Mouse (Mus musculus) limb, embryonic 10.5 days (tissue): ENCODE data around the gene Vps18. TPM values are rescaled to one million over a fixed set of nuclear protein-coding genes. Genes with fewer than 3 reads are reported as not detected.

Experiments used
- DNase-seq: peaks from one replicate; pipeline ENCODE4 v3.0.0-alpha.2; 2017; ENCODE audit warnings: low spot score
- H3K27ac ChIP-seq: fragments of 300-500 bp; sonication (generic); 2 replicates; pipeline ENCODE4 v1.5.1; 2016; ENCODE audit warnings: mild to moderate bottlenecking
- H3K27me3 ChIP-seq: fragments of 300-500 bp; sonication (generic); 2 replicates; pipeline ENCODE4 v1.6.1; 2016; ENCODE audit warnings: low read depth, mild to moderate bottlenecking; ENCODE audit not compliant: poor library complexity, severe bottlenecking
- H3K36me3 ChIP-seq: fragments of 300-500 bp; sonication (generic); 2 replicates; pipeline ENCODE4 v1.6.1; 2016; ENCODE audit warnings: mild to moderate bottlenecking, moderate library complexity
- H3K4me1 ChIP-seq: fragments of 300-500 bp; sonication (generic); 2 replicates; pipeline ENCODE4 v1.6.1; 2016
- H3K4me3 ChIP-seq: fragments of 300-500 bp; sonication (generic); 2 replicates; pipeline ENCODE4 v1.5.1; 2016; ENCODE audit warnings: mild to moderate bottlenecking, moderate library complexity
- H3K9me3 ChIP-seq: fragments of 300-500 bp; sonication (generic); replicated peaks from 2 replicates; pipeline ENCODE4 v1.6.1; 2016; ENCODE audit warnings: mild to moderate bottlenecking
- WGBS: fragments of 180-500 bp; shearing (Covaris S2); methylation state at CpG from one replicate; pipeline ENCODE4 v1.1.7; 2016; 5-methylcytosine and 5-hydroxymethylcytosine counted together
- polyA plus RNA-seq: library from polyadenylated mRNA; unstranded; fragments of >200 nt; fragmentation: Nextera tagmentation; extraction: Ambion mirVana; gene quantifications from 2 replicates; pipeline ENCODE4 v1.2.1, GENCODE M21; 2016

Gene Vps18
- polyA plus RNA-seq, 1 experiment from 2014 or later = 26.9 TPM

GRCm38 (mm10) chr2:119313780-119314479 lies 25.4 kb downstream of the Vps18 start:
- H3K4me1 ChIP-seq = peaks cover 57% of the 10 kb centered on the region
- H3K36me3 ChIP-seq = no peaks in the 10 kb centered on the region
- peaks cover 6% of the 10 kb centered on the region; the same call in 1 of the 2 replicates for H3K27me3 ChIP-seq
- WGBS = 17% methylated on average over 10 of the region's 10 CpGs
- no peak for DNase-seq
- H3K9me3 ChIP-seq = no peaks in the 10 kb centered on the region
- H3K4me3 ChIP-seq = peak overlapping the region; percentile 21; the same call in 1 of the 2 replicates
- peak overlapping the region; percentile 75 for H3K27ac ChIP-seq

GRCm38 (mm10) chr2:119314742-119315310 lies 26.3 kb downstream of the Vps18 start:
- H3K4me3 ChIP-seq = no peak overlapping the region
- H3K27me3 ChIP-seq = peaks cover 11% of the 10 kb centered on the region
- peak overlapping the region; percentile 75 for H3K27ac ChIP-seq
- no peak for DNase-seq
- peaks cover 57% of the 10 kb centered on the region for H3K4me1 ChIP-seq
- no peaks in the 10 kb centered on the region for H3K9me3 ChIP-seq
- WGBS = 77% methylated on average over 12 of the region's 12 CpGs
- no peaks in the 10 kb centered on the region for H3K36me3 ChIP-seq

DNA sequence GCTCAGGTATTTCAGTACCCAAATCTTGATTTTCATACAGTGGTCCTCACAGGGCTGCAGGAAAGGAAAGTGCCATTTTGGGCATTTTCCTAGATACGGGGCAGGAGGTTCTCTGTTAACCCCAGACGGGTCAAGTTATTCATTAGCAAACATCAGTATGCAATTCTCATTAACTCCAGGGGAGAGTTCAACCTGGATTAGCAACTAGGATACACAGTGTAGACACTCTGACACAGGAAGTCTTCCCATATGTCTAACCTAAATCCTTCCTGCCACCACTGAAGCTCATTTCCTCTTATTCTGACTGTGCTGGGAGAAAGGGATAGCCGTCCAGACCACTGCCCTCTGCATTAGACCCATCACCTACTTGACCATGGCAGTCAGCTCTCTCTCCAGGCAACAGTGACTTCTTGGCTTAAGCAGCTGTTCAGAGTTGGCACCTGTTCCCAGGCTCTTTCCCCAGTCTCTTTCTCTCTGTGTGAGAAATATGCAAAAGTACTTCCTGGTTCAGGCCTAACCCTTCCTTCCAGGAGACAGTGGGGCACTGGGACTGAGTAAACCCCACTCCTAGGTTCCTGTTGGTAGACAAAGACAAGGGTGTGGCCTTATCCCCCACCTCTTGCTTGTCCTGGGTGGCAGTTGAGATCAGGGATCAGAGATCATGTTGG lies 29.6 kb downstream of the Vps18 start:
- Histone ChIP-seq H3K27me3 (peaks cover 45% of the 10 kb centered on the region), H3K4me1 (peaks cover 47% of the 10 kb centered on the region), H3K9me3 (no peaks in the 10 kb centered on the region), H3K27ac (no peak overlapping the region), H3K4me3 (no peak overlapping the region), H3K36me3 (no peaks in the 10 kb centered on the region)
- DNase-seq = no peak
- WGBS = 77% methylated on average over 3 of the region's 3 CpGs

- Histone ChIP-seq H3K9me3 (no peaks in the 10 kb centered on the region), H3K27me3 (peaks cover 69% of the 10 kb centered on the region), H3K4me3 (no peak overlapping the region), H3K27ac (no peak overlapping the region), H3K4me1 (peaks cover 48% of the 10 kb centered on the region), H3K36me3 (no peaks in the 10 kb centered on the region)
- 73% methylated on average over 8 of the region's 8 CpGs for WGBS
- no peak for DNase-seq
Observed at GRCm38 (mm10) chr2:119320571-119320970, 32.0 kb downstream of the Vps18 start.

DNA sequence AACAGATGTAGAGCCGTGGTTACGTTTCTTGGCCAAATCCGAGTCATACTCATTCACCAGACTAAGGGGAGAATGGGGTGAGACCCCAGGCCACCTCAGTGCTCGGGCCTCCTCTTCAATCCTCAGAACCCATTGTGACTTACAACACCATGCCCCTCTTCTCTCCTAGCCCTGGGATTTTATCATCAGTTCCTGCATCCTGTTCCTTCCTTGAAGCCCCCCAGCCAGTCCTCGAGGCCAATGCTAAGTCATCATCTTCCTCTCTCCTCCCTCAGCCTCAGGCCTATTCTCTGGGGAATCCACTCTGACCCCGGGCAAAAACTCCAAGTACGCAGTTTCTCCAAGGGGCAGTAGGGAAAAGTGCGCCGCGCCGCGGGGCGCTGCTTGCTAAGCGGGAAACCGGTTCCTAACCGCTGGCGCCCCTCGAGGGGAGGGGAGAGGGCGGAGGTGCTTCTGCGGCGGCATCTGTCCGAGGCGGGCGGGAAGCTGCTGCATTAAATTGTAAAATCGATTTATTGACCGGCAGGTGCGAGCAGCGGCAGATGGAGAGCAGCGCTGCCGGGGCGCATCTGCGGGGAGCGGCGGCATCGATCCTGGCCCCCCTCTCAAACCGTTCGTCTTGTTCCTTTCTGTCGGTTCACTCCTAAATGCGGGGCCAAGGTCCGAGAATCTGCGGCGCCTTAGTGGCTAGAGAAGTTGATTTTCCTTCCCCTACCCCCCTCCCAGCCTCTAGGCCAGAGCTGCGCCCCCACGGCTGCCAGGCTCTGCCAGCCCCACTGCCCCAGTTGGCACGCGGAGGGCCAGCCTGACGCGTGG lies 33.4 kb downstream of the Vps18 start:
- WGBS = 3% methylated on average over 48 of the region's 48 CpGs
- peak; percentile 60 for DNase-seq
- H3K4me3 ChIP-seq = peak overlapping the region; percentile 50
- H3K36me3 ChIP-seq = no peaks in the 10 kb centered on the region
- peak overlapping the region; percentile 81 for H3K27ac ChIP-seq
- no peaks in the 10 kb centered on the region for H3K9me3 ChIP-seq
- H3K27me3 ChIP-seq = peaks cover 83% of the 10 kb centered on the region
- peaks cover 60% of the 10 kb centered on the region for H3K4me1 ChIP-seq

DNA sequence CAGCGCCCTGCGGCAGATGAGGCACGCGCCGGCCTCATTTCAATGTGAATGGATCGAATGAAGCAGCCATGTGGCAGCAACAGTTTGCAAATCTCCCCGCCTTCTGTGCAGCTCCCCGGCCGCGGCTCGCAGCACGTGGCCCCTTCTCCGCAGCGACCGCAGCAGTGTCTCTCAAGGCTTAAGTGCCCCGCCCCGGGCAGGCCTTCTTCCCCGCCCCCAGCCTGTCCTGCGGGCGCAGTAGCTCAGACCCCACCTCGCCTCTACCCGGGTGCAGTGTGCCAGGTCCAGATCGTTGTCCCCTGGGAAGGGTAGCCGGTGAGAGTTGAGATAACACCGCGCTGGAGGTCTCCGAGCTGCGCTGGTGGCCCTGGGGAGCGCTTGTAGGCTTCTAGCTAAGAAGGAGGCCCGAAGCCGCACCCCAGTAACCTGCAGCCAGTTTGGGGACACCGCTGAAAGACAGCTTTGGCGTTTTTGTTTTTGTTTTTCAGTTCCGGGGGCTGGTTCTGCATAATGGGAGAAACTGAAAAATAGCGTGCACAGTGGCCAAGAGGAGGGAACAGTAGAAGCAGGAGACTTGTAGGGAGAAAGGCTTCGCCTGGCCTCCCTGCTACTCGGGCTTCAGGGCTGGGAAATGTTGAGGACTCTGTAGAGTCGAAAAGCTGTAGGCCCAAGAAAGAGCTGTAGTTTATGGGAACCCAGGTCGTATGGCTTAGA lies 34.2 kb downstream of the Vps18 start:
- H3K27me3 ChIP-seq = peaks cover 90% of the 10 kb centered on the region
- H3K9me3 ChIP-seq = no peaks in the 10 kb centered on the region
- H3K4me3 ChIP-seq = peak overlapping the region; percentile 50
- H3K27ac ChIP-seq = peak overlapping the region; percentile 81
- H3K4me1 ChIP-seq = peaks cover 64% of the 10 kb centered on the region
- no peaks in the 10 kb centered on the region for H3K36me3 ChIP-seq
- WGBS = 4% methylated on average over 39 of the region's 39 CpGs
- DNase-seq = peak; percentile 75

- H3K27me3 ChIP-seq = peaks cover 97% of the 10 kb centered on the region
- peak; percentile 46 for DNase-seq
- H3K9me3 ChIP-seq = no peaks in the 10 kb centered on the region
- peaks cover 61% of the 10 kb centered on the region for H3K4me1 ChIP-seq
- 2% methylated on average over 32 of the region's 32 CpGs for WGBS
- no peaks in the 10 kb centered on the region for H3K36me3 ChIP-seq
- peak overlapping the region; percentile 59 for H3K4me3 ChIP-seq
- no peak overlapping the region for H3K27ac ChIP-seq
Observed at GRCm38 (mm10) chr2:119323866-119324575, 35.5 kb downstream of the Vps18 start.

GRCm38 (mm10) chr2:119324576-119325318 lies 36.2 kb downstream of the Vps18 start:
- peaks cover 61% of the 10 kb centered on the region for H3K4me1 ChIP-seq
- H3K4me3 ChIP-seq = peak overlapping the region; percentile 59
- DNase-seq = peak; percentile 44
- no peaks in the 10 kb centered on the region for H3K9me3 ChIP-seq
- H3K27ac ChIP-seq = no peak overlapping the region
- no peaks in the 10 kb centered on the region for H3K36me3 ChIP-seq
- H3K27me3 ChIP-seq = peaks cover 99% of the 10 kb centered on the region
- under 1% methylated on average over 32 of the region's 32 CpGs for WGBS

DNA sequence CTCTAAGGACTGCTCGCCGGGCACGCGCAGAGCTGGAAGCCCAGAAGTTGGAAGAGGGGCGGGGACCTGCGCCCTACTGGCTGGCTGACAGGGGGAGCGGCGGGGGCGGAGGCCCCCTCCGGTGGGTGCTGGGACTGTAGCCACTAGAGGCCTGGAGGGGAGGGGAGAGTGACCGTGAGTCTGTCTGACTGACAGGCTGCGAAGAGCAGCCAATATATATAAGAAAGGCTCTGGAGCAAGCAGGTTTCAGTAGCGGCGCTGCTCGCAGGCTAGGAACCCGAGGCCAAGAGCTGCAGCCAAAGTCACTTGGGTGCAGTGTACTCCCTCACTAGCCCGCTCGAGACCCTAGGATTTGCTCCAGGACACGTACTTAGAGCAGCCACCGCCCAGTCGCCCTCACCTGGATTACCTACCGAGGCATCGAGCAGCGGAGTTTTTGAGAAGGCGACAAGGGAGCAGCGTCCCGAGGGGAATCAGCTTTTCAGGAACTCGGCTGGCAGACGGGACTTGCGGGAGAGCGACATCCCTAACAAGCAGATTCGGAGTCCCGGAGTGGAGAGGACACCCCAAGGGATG lies 37.1 kb downstream of the Vps18 start, which contains the start of gene Dll4:
Dll4 (plus strand) TSS at position 217 of the 576 bp plus-strand sequence.
- Histone ChIP-seq H3K27me3 (peaks cover 100% of the 10 kb centered on the region), H3K4me3 (peak within 1 kb of the TSS; percentile 59), H3K9me3 (no peaks in the 10 kb centered on the region), H3K27ac (peak within 1 kb of the TSS; percentile 53), H3K4me1 (peaks cover 61% of the 10 kb centered on the region), H3K36me3 (no peaks in the 10 kb centered on the region)
- WGBS = 0% methylated on average over 33 of the region's 33 CpGs
- DNase-seq = peak; percentile 68

DNA sequence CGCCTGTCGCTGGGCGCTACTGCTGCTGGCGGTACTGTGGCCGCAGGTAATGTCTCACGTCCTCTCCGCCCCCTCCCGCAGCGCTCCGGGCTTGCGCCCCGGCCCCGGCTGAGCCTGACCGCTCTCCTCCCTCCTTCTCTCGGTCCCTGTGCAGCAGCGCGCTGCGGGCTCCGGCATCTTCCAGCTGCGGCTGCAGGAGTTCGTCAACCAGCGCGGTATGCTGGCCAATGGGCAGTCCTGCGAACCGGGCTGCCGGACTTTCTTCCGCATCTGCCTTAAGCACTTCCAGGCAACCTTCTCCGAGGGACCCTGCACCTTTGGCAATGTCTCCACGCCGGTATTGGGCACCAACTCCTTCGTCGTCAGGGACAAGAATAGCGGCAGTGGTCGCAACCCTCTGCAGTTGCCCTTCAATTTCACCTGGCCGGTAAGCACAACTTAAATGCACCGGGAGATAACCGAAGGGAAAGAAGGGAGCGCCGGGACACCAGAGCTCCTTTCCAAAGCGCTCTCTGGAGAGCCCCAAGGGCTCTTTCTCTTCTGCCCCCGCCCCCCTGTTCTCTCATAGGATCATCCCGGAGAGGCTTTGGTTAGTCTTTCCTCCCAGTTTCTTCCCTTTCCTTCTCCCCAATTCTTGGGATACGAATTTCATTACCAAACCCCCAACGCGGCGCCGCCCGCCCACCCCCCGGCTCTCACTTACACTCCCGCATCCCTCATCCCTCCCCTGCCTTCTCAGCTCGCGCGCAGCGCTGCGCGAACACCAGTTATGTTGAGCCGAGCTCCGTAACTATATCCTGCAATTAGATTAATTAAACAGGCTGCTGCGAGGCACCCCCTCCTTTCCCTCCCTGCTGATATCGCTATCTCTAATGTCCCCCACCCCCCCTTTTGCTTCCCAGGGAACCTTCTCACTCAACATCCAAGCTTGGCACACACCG lies 37.9 kb downstream of the Vps18 start:
- WGBS = under 1% methylated on average over 61 of the region's 61 CpGs
- H3K36me3 ChIP-seq = no peaks in the 10 kb centered on the region
- peaks cover 59% of the 10 kb centered on the region for H3K4me1 ChIP-seq
- DNase-seq = peak; percentile 66
- H3K4me3 ChIP-seq = peak overlapping the region; percentile 59
- peaks cover 100% of the 10 kb centered on the region for H3K27me3 ChIP-seq
- H3K9me3 ChIP-seq = no peaks in the 10 kb centered on the region
- H3K27ac ChIP-seq = peak overlapping the region; percentile 53
